Mouse (Mus musculus) G1E (cell line): ENCODE data around the gene Rae1. TPM values are rescaled to one million over a fixed set of nuclear protein-coding genes. Genes with fewer than 3 reads are reported as not detected.

Experiments
- ATAC-seq: 2 replicates; pipeline ENCODE4 v1.8.0; 2016; ENCODE audit warnings: mild to moderate bottlenecking; ENCODE audit not compliant: insufficient number of reproducible peaks, poor library complexity, low FRiP score, severe bottlenecking; ENCODE audit errors: extremely low read depth
- DNase-seq: peaks from one replicate; pipeline ENCODE4 v3.0.0; 2012; ENCODE audit warnings: low spot score
- H3K27me3 ChIP-seq: 2 replicates; pipeline ENCODE4 v1.6.1; 2012; ENCODE audit warnings: mild to moderate bottlenecking, low read length, inconsistent platforms; ENCODE audit not compliant: insufficient read depth
- H3K36me3 ChIP-seq: replicated peaks from 2 replicates; pipeline ENCODE3; 2012; ENCODE audit warnings: mild to moderate bottlenecking, inconsistent platforms
- H3K4me1 ChIP-seq: 2 replicates; pipeline ENCODE4 v1.6.1; 2012; ENCODE audit warnings: low read depth, low read length, inconsistent platforms, mixed read lengths; ENCODE audit not compliant: insufficient read depth
- H3K4me3 ChIP-seq: 2 replicates; pipeline ENCODE4 v1.5.1; 2012; ENCODE audit warnings: low read depth, mild to moderate bottlenecking, inconsistent platforms, low read length, moderate library complexity, mixed read lengths
- H3K9me3 ChIP-seq: replicated peaks from 2 replicates; pipeline ENCODE4 v1.6.1; 2012; ENCODE audit warnings: inconsistent platforms
- CTCF ChIP-seq: IDR thresholded peaks from 2 replicates; pipeline ENCODE4 v1.5.1; 2012; ENCODE audit warnings: low read depth, low read length, inconsistent platforms, mixed read lengths
- GATA1 ChIP-seq: IDR thresholded peaks from 2 replicates; pipeline ENCODE4 v1.6.1; 2012; ENCODE audit warnings: borderline replicate concordance, low read length, inconsistent platforms, mixed read lengths
- GATA2 ChIP-seq: IDR thresholded peaks from 2 replicates; pipeline ENCODE4 v1.6.1; 2012; ENCODE audit warnings: low read depth, low read length, inconsistent platforms, borderline replicate concordance
- POLR2AphosphoS5 ChIP-seq: IDR thresholded peaks from 2 replicates; pipeline ENCODE4 v1.6.1; 2012; ENCODE audit warnings: low read depth, low read length, inconsistent platforms; ENCODE audit not compliant: insufficient replicate concordance
- TAL1 ChIP-seq: conservative IDR thresholded peaks from 2 replicates; pipeline ENCODE4 v1.6.1; 2012; ENCODE audit warnings: low read depth, low read length, inconsistent platforms, mixed read lengths
- polyA plus RNA-seq: library from polyadenylated mRNA; stranded (reverse); fragments of >175 nt; gene quantifications from 2 replicates; pipeline ENCODE4 v1.2.3, GENCODE M21; 2012
- total RNA-seq, 2 experiments: library from RNA; stranded (forward) in 1 of 2; stranded (reverse) in 1 of 2; fragments of 200-1000 nt in 1 of 2; fragments of >200 nt in 1 of 2; fragmentation: Nextera tagmentation in 1 of 2; gene quantifications; 2 replicates each; pipeline ENCODE4 v1.2.3; 2014 to 2017

Rae1 gene
- total and polyA plus RNA-seq, 3 experiments: 60.2 to 165 (median 92.4) TPM

DNA sequence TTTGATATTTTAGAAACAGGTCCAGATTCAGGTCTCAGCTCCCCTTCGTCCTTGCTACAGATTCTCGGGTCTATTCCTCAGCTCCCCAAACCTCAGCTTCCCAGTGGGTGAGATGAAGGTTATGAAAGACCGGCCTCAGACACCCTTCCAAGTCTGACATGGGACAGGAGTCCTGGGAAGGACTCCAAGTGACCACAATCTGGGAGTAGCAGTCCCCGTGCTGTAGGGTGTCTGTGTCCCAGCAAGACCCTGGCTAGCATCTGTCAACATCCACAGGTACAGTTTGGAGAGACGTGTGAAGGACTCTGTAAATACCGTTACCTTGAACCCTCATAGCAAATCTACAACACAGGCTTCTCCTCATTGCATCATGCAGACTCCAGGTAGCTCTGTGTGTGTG, 24.8 kb upstream of the Rae1 start:
- DNase-seq: no peak
- Histone ChIP-seq H3K9me3 (peaks cover 11% of the 10 kb centered on the region), H3K27me3 (no peaks in the 10 kb centered on the region), H3K4me3 (no peak overlapping the region), H3K4me1 (no peaks in the 10 kb centered on the region), H3K36me3 (no peaks in the 10 kb centered on the region)
- no peak for TF ChIP-seq POLR2AphosphoS5
- no peak for TF ChIP-seq CTCF
- no peak for ATAC-seq

DNA sequence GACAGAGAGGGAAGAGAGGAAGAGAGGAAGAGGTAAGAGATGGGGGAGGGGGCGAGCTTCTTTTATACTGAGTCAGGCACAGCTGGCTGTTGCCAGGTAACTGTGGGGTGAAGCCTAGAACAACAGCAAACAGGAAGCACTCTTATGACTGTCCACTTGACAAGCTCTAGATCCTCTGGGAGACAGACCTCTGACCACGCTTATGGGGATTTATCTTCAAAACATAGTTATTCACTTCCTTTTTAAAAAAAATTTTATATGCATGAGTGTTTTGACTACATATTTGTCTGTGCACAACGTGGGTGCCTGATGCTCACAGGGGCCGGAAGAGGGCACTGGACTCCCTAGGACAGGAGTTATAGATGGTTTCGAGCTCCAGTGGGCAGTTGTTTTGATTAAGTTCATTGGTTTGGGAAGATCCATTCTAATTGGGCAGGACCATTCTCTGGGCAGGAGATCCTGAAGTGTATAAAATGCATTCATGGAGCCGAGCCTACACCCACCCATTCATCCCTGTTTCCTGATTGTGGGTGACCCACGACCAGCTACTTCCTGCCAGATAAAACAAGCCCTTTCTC, 23.2 kb upstream of the Rae1 start:
- DNase-seq: no peak

DNA sequence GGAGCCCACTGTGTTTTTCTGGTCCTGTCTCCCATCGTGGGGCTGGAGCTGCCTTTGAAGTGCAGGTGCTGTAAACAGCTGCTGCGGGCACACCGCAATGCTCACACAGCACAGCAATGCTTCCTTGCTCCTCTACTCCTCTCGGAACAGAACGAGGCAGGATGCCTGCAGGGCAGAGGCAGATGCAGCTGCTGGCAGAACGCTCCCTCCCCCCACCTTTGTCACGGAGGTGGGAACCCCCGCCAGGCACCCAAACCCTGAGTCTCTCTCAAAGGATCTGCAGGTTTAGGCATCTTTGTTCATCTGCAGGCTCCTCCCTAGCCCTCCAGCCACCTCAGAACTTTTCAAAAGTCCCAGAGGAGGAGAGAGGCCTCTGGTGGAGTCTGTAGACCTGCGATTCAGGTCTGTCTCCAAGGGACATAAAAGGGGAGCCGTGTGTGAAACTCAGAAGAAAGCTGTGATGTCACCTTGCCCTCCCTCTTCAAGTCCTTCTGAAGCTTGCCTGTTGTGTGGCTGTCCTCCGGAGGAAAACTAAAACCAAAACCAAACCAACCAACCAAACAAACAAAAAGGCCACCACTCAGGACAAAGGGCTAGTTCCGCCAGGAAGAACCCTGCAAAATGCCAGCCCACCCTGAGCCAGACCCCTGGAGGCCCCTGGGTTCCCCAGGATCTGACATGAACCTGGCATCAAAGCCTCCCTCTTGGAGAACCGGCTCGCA, 22.3 kb upstream of the Rae1 start, which contains the start of gene Spo11:
Spo11 (plus strand) TSS at position 292 of the 722 bp plus-strand sequence.
- no peaks in the 10 kb centered on the region for H3K4me1 ChIP-seq
- H3K27me3 ChIP-seq: no peaks in the 10 kb centered on the region
- H3K36me3 ChIP-seq: no peaks in the 10 kb centered on the region
- DNase-seq (no peak), ATAC-seq (no peak)
- TF ChIP-seq GATA1 (no peak), GATA2 (no peak), POLR2AphosphoS5 (no peak), CTCF (no peak), TAL1 (no peak)
- no peak within 1 kb of the TSS for H3K4me3 ChIP-seq
- H3K9me3 ChIP-seq: peaks cover 11% of the 10 kb centered on the region

More for the DNA sequence above, 23.2 kb upstream of the Rae1 start:
- Histone ChIP-seq H3K36me3 (no peaks in the 10 kb centered on the region), H3K4me3 (no peak overlapping the region), H3K4me1 (no peaks in the 10 kb centered on the region), H3K9me3 (peaks cover 11% of the 10 kb centered on the region), H3K27me3 (no peaks in the 10 kb centered on the region)
- ATAC-seq: no peak
- TF ChIP-seq TAL1 (no peak), CTCF (no peak), GATA1 (no peak), POLR2AphosphoS5 (no peak), GATA2 (no peak)

DNA sequence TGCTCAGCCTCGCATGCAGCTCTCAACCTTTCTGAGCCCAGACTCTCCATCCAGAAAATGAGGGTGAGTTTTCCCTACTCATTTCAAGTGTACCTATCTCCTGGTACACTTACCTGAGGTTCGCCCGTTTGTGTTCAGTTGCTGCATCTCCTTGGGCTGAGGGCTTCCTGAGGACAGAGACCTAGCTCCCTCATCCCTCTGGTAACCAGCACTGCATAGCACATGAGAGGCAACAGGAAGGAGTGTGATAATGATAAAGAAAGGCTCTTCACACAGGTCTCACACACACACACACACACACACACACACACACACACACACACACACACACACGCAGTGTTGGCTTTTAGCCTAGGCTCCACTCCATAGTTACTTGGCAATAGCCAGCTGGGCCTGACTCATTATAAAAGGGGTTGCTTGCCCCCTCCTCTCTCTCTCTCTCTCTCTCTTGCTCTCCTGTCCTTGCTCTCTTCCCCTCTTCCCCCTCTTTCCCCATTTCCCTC, 21.7 kb upstream of the Rae1 start:
- Histone ChIP-seq H3K27me3 (0 out of 2 replicates have a peak, but pooled peaks cover 2% of the 10 kb centered on the region), H3K36me3 (no peaks in the 10 kb centered on the region), H3K9me3 (peaks cover 11% of the 10 kb centered on the region), H3K4me3 (no peak overlapping the region), H3K4me1 (no peaks in the 10 kb centered on the region)
- no peak for TF ChIP-seq GATA2
- no peak for TF ChIP-seq CTCF
- TF ChIP-seq TAL1: no peak
- TF ChIP-seq GATA1: no peak
- TF ChIP-seq POLR2AphosphoS5: no peak
- DNase-seq (no peak), ATAC-seq (no peak)

DNA sequence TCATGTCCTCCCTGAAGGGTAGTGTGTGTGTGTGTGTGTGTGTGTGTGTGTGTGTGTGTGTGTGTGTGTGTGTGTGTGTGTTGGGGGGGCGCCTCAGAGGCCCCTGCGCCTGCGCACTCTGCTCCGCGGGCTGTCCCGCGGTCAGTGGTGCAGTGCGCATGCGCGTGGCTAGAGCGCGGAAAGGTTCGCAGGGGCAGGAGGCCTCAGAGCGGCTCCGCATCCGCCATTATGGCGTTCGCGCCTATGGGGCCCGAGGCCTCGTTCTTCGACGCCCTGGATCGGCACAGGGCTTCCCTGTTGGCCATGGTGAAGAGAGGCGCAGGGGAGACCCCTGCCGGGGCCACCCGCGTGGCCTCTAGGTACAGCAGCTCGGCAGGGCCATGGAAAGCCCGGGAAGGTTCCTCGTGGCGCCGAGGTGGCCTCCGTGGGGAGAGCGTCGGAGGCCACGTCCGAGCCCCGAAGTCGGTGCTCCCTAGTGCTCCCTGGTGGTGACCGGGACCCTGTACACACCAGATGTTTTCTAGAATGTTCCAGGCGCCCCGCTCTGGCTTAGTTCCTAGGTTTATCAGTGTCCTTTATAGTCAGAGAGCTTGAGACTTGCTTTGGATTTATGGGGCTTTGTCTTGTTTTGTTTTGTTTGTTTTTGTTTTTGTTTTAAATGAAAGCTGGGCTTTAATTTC, 20.1 kb upstream of the Rae1 start:
- no peaks in the 10 kb centered on the region for H3K36me3 ChIP-seq
- H3K4me3 ChIP-seq: no peak overlapping the region
- H3K27me3 ChIP-seq: 0 out of 2 replicates have a peak, but pooled peaks cover 2% of the 10 kb centered on the region
- TF ChIP-seq CTCF (no peak), GATA1 (no peak), GATA2 (no peak), TAL1 (no peak), POLR2AphosphoS5 (no peak)
- H3K9me3 ChIP-seq: peaks cover 3% of the 10 kb centered on the region
- ATAC-seq: no peak
- DNase-seq: no peak
- H3K4me1 ChIP-seq: no peaks in the 10 kb centered on the region

DNA sequence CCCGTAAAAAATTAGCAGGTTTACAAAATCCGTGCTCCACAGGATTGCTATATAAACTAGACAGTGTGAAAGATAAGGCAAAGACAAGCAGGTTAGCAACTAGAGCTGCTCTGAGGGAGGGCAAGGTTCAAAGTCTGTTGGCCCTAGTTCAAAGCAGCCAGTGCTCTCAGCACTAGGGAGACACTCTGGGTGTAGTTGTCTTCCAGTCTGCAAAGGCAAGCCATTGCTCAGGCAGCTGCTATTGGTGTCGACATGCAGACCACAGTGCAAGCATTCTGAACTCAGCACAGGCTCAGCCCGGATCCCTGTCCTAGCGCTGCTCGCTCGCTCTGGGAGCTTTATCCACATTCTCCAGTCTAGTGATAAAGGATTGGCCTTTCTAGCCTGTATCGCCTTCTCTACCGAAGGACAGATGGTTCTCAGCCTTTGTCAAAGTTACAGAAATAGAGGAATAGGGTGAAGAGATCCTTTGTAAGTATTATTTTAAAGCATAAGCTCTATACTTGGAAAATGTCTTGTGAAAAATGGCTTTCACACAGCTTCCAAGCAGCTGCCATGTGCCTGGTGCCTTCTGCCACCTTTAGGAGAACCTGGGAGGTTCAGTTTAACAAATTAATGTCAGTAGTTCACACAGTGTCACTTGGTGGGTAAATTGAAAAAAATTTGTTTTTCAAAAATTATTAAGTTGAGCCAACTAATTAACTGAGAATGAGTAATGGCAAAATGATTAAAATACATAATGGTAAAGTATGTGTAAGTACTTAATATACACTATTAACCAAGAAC, 16.9 kb upstream of the Rae1 start:
- 0 out of 2 replicates have a peak, but pooled peaks cover 2% of the 10 kb centered on the region for H3K27me3 ChIP-seq
- no peaks in the 10 kb centered on the region for H3K4me1 ChIP-seq
- DNase-seq (no peak), ATAC-seq (no peak)
- no peaks in the 10 kb centered on the region for H3K36me3 ChIP-seq
- H3K4me3 ChIP-seq: no peak overlapping the region
- TF ChIP-seq POLR2AphosphoS5: no peak
- no peaks in the 10 kb centered on the region; the same call in 1 of the 2 replicates for H3K9me3 ChIP-seq
